Mouse (Mus musculus): ENCODE results near the gene BC117090.
"Not testable (repeated sequence)": the region's sequence is repeated elsewhere in the genome, so short reads cannot be mapped to it uniquely, and the experiment has no call there.

Gene BC117090

DNA sequence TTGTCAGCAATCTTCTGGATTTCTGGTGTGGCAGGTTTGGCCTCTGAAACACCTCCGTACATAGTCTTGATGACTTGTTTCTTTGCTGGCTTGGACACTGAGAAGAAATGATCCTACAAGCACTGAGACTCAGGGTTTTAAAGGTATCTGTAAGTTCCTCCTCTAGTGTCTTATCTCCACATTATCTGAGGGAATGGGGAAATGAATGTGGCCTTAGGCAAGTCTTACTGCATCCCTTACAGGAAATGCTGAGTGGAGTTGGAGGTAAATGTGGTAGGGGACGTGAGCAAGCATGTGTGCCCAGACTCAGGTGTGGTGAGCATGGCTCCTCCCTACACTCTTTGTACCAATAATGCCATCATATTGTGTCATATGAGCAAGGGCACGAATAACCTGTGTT is at the start of gene BC117090:
Gene BC117090 (minus strand): TSS at position 101 of the 400 bp plus-strand sequence.
- no peak for DNase-seq

GRCm38 (mm10) chr16:36367648-36368047 is 33.5 kb upstream of the BC117090 start, which contains the start of gene BC100530:
TSS of gene BC100530 (minus strand) at chr16:36367748.
- not testable (repeated sequence) for DNase-seq

DNA sequence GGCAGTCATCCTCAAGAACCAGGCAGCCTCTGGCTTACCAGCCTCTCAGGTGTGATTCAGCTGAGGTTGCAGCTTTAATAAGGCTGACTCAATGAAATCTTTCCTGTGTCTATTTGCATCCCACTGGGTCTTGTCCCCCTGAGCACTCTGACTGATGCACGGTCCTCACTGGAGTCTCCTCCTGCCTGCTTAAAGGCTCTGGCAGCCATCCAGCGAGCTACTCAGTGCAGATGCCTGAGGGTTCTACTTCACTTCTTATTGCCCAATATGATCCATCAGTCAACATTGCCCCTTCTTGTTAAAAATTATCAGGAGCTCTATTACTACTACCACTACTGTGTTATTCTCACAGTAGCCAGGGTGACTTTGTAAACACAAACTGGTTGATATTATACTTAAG is 3.0 kb upstream of the BC117090 start:
- no peak for DNase-seq

DNA sequence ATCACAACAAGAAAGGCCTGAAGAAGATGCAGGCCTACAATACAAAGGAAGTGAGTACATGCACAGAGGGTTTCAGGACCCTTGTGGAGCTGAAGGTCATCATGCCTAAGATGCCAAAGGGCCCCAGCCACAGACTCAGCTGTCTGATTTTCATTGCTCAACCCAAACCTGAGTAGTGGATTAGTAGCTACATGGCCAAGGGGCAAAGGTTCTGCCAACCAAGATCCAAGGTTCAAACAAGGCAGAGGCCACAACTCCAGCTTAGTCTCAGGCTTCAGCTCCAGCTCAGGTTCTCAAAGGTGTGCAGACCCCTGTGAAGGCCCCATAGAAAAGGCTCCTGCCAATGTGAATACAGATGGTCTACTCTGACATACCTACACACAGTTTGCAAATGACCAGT is 14.8 kb downstream of the BC117090 start:
- no peak for DNase-seq

- not testable (repeated sequence) for DNase-seq
Observed at GRCm38 (mm10) chr16:36316111-36316510, 18.0 kb downstream of the BC117090 start.

DNA sequence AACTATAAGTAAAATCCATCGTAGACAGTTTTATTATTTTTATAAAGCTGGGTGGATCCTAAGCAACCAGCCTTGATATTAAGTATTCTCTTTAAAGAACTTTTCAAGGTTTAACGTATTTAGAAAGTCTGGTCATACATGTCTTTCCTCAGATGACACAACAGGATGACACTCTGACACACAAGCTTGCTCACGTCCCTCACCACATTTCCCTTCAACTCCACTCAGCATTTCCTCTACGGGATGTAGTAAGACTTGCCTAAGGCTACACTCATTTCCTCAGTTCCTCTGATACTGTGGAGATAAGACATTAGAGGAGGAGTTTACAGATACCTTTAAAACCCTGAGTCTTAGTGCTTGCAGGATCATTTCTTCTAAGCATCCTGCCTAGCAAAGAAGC is 26.5 kb downstream of the BC117090 start:
- no peak for DNase-seq

DNA sequence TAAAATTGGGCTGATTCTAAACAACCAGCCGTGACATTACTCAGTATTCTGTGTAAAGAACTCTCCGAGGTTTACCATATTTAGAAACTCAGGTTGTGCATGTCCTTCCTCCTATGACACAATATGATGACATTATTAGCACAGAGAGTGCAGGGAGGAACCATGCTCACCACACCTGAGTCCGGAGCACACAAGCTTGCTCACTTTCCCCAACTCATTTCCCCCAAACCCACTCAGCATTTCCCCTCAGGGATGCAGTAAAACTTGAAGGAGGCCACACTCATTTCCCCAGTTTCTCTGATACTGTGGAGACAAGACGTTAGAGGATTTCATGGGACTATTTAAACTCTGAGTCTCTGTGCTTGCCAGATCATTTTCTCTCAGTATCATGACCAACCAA is 45.0 kb downstream of the BC117090 start:
- no peak for DNase-seq

GRCm38 (mm10) chr16:36276796-36277195 is 57.3 kb downstream of the BC117090 start, which contains the start of gene Stfa1:
TSS of gene Stfa1 (plus strand) at chr16:36276951.
- DNase-seq = not testable (repeated sequence)

All from cerebellum, postnatal 36 days (tissue).